Mouse (Mus musculus) forelimb bud, embryonic 11.5 days (tissue): Measurements from ENCODE around the gene Chchd4.
"Not testable (repeated sequence)": the region's sequence is repeated elsewhere in the genome, so short reads cannot be mapped to it uniquely, and the experiment has no call there.

ENCODE experiments used
- DNase-seq: peaks from one replicate; pipeline ENCODE4 v3.0.0-alpha.2; 2012; ENCODE audit warnings: low read depth, low spot score

The Chchd4 gene

DNA sequence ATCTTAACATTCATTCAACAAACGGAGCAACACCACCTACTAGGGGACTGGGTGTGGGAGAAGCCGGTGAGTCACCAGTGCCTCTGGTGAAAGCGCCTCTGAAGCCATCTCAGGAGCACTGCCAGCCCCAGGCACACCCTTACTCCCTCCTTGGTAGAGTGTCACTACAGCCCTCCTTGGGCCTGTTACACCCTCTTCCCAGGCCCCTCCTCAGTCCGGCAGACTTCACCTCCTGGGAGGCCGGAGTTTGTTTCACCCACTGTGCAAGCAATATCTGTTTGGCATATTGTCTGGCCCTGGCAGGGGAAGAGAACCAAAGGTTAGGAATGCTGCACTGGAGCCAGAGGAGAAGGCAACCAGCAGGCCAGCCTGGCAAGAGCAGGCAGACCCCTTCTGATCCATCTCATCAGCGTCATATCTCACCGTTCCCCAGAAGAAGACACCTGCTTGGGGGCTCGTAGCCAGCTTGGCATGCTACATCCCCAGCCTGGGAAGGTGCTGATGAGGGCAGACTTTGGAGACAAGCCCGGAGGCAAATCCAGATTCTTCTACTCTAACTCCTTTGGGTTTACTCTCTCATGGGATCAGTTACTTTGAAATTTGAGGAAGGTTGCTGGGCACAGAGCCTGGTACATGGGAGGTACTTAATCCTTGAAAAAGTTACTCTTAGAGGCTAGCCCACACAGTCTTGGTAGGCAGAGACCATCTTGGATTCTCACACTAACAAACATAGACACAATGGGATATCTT lies 1.3 kb upstream of the Chchd4 start:
- no peak for DNase-seq

- DNase-seq = peak; percentile 9
These were observed 577 bp upstream of the Chchd4 start for GRCm38 (mm10) chr6:91473805-91474440.

- no peak for DNase-seq
These were observed 1.0 kb downstream of the Chchd4 start for GRCm38 (mm10) chr6:91472319-91472718.

DNA sequence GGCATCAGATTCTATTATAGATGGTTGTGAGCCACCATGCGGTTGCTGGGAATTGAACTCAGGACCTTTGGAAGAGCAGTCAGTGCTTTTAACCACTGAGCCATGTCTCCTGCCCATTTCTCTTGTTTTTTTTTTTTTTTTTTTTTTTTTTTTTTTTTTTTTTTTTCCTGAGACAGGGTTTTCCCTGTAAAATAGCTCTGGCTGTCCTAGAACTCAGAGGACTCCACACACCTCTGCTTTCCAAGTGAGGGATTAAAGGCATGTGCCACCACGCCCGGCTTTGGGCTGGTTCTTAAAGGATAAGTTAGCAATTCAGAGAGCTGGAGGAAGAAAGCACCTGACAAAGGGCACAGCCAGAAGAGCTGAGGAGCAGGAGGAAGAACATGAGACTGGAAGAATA lies 1.9 kb downstream of the Chchd4 start:
- not testable (repeated sequence) for DNase-seq

- no peak for DNase-seq
These were observed 2.6 kb downstream of the Chchd4 start for GRCm38 (mm10) chr6:91470712-91471111.

- no peak for DNase-seq
These were observed 6.2 kb downstream of the Chchd4 start for GRCm38 (mm10) chr6:91467106-91467505.

DNA sequence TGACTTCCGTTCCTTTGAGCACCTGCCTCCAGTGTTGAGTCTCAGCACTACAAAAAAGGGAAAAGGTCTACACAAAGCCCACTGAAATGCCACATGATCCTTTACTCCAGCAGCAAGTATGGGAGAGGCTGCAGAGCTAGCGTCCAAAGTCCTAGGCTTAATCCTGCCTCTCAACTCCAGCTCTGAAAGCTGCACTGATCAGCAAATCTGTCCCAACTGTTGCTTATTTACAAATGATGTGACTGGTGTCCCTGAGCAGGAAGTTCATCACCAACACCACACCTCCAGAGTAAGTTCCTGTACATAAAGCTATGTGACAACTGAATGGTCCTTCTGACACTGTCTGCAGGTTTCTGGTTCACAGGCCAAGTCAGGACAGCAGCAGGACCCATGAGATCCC lies 7.6 kb downstream of the Chchd4 start:
- DNase-seq = no peak

- no peak for DNase-seq
These were observed 13.9 kb downstream of the Chchd4 start for GRCm38 (mm10) chr6:91459471-91459870.

DNA sequence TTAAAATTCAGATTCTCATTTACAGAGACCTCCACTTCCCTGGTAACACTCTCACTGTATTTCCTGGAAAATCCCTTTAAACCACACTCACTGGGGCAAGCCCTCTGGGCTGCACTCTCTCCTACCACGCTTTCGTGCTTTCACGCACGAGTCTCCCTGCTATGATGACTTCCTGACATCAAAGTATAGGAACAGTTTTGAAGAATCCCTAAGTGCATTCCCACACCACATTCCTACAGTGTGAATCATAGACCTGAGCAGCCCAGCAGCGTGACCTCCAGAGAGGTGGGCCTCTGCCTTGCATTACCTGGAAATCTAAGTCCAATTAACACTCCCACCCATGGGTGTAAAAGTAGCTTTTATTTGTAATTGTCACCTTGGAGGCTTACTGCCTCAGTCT lies 18.8 kb downstream of the Chchd4 start:
- DNase-seq = no peak

DNA sequence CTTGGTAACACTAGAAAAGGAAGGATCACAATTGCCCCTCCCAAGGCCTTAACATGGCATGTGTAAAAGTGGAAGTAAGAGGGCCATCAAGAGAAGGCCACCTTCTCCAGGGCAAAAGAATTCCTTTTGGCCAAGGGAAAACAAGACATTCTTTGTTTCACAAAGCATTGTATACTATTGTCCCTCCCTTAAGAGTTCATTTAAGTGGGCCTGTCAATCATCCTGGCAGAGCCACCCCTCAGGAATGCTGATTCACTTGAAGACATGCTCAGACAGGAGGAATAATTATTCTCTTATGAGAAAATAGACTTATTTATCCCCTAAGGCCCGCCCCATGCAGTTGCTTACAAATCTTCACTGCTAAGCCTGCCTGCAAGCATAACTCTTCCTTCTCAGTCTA lies 21.3 kb downstream of the Chchd4 start:
- DNase-seq = no peak

- no peak for DNase-seq
These were observed 23.7 kb downstream of the Chchd4 start for GRCm38 (mm10) chr6:91449472-91450225.

DNA sequence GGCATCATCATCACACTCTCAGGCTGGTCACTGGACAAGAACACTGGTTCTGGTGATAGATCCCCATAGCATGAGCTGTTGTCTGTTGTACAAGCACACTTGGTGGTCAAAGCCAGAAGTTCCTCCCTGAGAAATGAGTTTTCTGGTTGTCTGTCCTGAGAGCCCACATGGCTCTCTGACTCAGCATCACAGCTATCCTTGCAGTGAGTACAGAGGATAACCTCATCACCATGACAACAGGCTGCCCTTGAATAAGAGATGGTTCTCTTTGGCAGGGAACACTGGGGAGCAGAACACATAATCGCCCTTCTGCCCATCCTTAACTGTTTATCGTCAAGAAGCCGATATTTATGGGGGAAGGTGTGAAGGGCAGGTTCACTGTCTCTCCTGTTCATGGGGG lies 28.0 kb downstream of the Chchd4 start:
- no peak for DNase-seq

DNA sequence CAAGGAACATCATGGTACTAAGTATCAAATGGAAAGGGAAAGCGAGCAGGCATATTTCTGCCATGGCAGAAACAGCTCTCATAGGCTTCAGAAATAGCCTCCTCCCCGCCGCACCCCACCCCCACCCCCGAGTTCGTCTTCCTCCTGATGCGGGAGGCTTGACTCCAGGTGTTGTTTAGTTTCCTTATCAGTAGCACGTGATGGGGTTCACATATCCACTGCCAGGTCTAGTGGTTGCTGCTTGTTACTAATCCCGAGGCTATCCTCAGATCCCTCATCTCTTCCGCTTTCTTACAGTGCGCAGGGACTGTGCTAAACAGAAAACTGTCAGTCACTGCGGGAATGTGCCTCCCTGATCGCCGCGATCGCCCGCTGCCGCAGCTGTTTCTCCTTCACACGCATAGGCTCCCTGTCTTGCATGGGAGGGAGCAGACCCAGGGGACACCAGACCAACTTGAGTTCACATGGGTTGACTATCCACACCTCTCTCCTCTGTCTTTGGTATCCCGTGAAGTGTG lies 32.1 kb downstream of the Chchd4 start:
- no peak for DNase-seq

GRCm38 (mm10) chr6:91440474-91441144 lies 32.7 kb downstream of the Chchd4 start:
- DNase-seq = peak; percentile 96

- no peak for DNase-seq
These were observed 49.2 kb downstream of the Chchd4 start for GRCm38 (mm10) chr6:91424151-91424550.

DNA sequence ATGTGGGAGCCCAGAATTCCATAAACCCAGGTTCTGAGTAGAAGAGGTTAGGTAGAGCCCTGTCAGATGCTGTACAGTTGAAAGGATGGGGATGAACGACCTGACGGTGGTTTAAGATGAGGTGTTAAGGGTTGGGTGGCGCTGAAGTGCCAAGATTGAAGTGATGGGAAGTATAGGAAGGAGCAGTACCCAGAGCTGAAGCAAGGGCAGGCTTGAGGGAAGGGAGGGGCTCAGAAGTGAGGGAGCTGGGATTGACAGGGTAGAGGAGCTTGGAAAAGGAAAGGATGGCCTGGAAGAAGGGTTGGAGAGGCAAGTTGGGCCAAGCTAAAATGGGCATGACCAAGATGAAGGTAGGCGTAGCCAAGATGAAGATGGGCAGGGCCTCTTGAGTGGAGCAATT lies 51.7 kb downstream of the Chchd4 start:
- no peak for DNase-seq

GRCm38 (mm10) chr6:91417291-91417845 lies 56.0 kb downstream of the Chchd4 start:
- DNase-seq = no peak

GRCm38 (mm10) chr6:91416146-91416545 lies 57.2 kb downstream of the Chchd4 start:
- no peak for DNase-seq

GRCm38 (mm10) chr6:91414890-91415289 lies 58.5 kb downstream of the Chchd4 start:
- DNase-seq = peak; percentile 57
